Mouse (Mus musculus) cerebellum, postnatal 25 days (tissue): Measurements from ENCODE around the gene Ikzf2.

Source experiments
- DNase-seq, 2 experiments: peaks; one replicate each; pipeline ENCODE4 v3.0.0; 2021; ENCODE audit warnings: mixed read lengths in 2 of 2

Gene Ikzf2

GRCm38 (mm10) chr1:69506615-69507159 is 180.4 kb downstream of the Ikzf2 start:
- DNase-seq = no peak

GRCm38 (mm10) chr1:69506011-69506410 is 181.0 kb downstream of the Ikzf2 start:
- DNase-seq = no peak

GRCm38 (mm10) chr1:69500388-69500787 is 186.7 kb downstream of the Ikzf2 start:
- no peak for DNase-seq

GRCm38 (mm10) chr1:69499652-69500051 is 187.4 kb downstream of the Ikzf2 start:
- no peak for DNase-seq

GRCm38 (mm10) chr1:69498862-69499306 is 188.2 kb downstream of the Ikzf2 start:
- no peak for DNase-seq

- DNase-seq = no peak
These were observed 191.0 kb downstream of the Ikzf2 start for GRCm38 (mm10) chr1:69496055-69496454.

GRCm38 (mm10) chr1:69493309-69494047 is 193.6 kb downstream of the Ikzf2 start:
- peak; percentile 12 to 14 for DNase-seq

GRCm38 (mm10) chr1:69492013-69492412 is 195.0 kb downstream of the Ikzf2 start:
- DNase-seq = no peak

GRCm38 (mm10) chr1:69489026-69489425 is 198.0 kb downstream of the Ikzf2 start:
- no peak for DNase-seq

- no peak for DNase-seq
These were observed 198.4 kb downstream of the Ikzf2 start for GRCm38 (mm10) chr1:69488625-69489024.
